In genomic region chr4:124936613-124937471, GRCm38 (mm10) we compare ENCODE assay signal across 8 mouse cellular contexts. TPM values are rescaled to one million over a fixed set of nuclear protein-coding genes. Genes with fewer than 3 reads are reported as not detected.
DNase-seq lines count a peak whose midpoint lies in the region; ATAC-seq lines count a peak whose summit lies in the region.

9930104L06Rik (plus strand) TSS chr4:124937048.

- H3K27me3 ChIP-seq in intestine, embryonic 14.5 days (replicated peaks; ENCODE audit: control insufficient read depth, insufficient read depth, low read length), result no peaks in the 10 kb centered on the region

- peak; percentile 99 for ATAC-seq in intestine, embryonic 14.5 days (replicated peaks; ENCODE audit: low FRiP score, low TSS enrichment, low read depth)

- no peaks in the 10 kb centered on the region for H3K9me3 ChIP-seq in intestine, embryonic 14.5 days (ENCODE audit: control insufficient read depth, low read length)

- H3K27ac ChIP-seq in intestine, embryonic 14.5 days (ENCODE audit: low read depth), result 0 out of 2 replicates have a peak within 1 kb of the TSS, but pooled peaks have one; percentile 3

- peaks cover 17% of the 10 kb centered on the region for H3K4me1 ChIP-seq in intestine, embryonic 14.5 days (replicated peaks; ENCODE audit: control insufficient read depth, insufficient read depth, low read length)

- peak; percentile 88 to 93 for DNase-seq in adrenal gland, adult 18-20 months (ENCODE audit: low spot score in 2 of 2)
- peak; percentile 97 for DNase-seq in embryo, embryonic 11 days
- peak; percentile 92 for DNase-seq in gastrocnemius, postnatal 25 days
- peak; percentile 97 for DNase-seq in intestine, embryonic 14.5 days (ENCODE audit: low spot score)
- DNase-seq in left cerebral cortex, postnatal 14 days (ENCODE audit: low spot score in 2 of 2), result peak; percentile 97 to 98
- peak; percentile 96 for DNase-seq in mesoderm, embryonic 11.5 days (ENCODE audit: low read depth, low spot score)
- peak; percentile 95 for DNase-seq in right cerebral cortex, postnatal 36 days (ENCODE audit: low spot score in 2 of 2)
- DNase-seq in yolk sac, embryonic 10.5 days (ENCODE audit: low spot score), result peak; percentile 95

- H3K9ac ChIP-seq in intestine, embryonic 14.5 days (ENCODE audit: low read length), result peak within 1 kb of the TSS; percentile 73

- peaks cover 24% of the 10 kb centered on the region; the same call in 1 of the 2 replicates for H3K36me3 ChIP-seq in intestine, embryonic 14.5 days (ENCODE audit: control insufficient read depth, insufficient read depth, low read length)

- intact Hi-C loops in left cerebral cortex, postnatal 14 days (cut with DNase I), result no loop called here

- peak within 1 kb of the TSS; percentile 93 for H3K4me3 ChIP-seq in intestine, embryonic 14.5 days (ENCODE audit: low read depth, low read length)

- peak within 1 kb of the TSS; percentile 89 for H3K4me2 ChIP-seq in intestine, embryonic 14.5 days (ENCODE audit: low read length)

- under 1% methylated on average over 52 of the region's 52 CpGs for WGBS in intestine, embryonic 14.5 days

RNA-seq across cellular contexts. Expression of gene 9930104L06Rik, which starts in this region (rescaled TPM):
- 10 to 100 TPM; 12.7 to 14.0 TPM for total RNA-seq in adrenal gland, adult 18-20 months (2021)
- total RNA-seq in gastrocnemius, postnatal 25 days (2021), result 1 to 10 TPM; 6.7 to 6.8 TPM
- polyA plus RNA-seq in intestine, embryonic 14.5 days (2014; fragmentation: Nextera tagmentation; extraction: Ambion mirVana), result 4.4 and 4.8 TPM in 2 replicates
- total RNA-seq in left cerebral cortex, postnatal 14 days (2021), result 10 to 100 TPM; 15.0 to 17.6 TPM

Comparison
In these comparisons a context has a peak if more than half of its experiments do, and no peak if none do; other contexts are left out.
1. Peak in every context shown above with its lines: DNase-seq, ATAC-seq, H3K4me3 ChIP-seq and H3K27ac ChIP-seq.